Mouse (Mus musculus) heart, adult 2 months (tissue): ENCODE measurements at regions not wholly inside any gene's neighbourhood (a gene's known extent, or its start where the extent isn't known, plus 50 kb on each side); places are given as distances from the start of the nearest gene placed in this dataset.

Experiments
- CTCF ChIP-seq: fragments of 200-600 bp; IDR thresholded peaks from 2 replicates; pipeline ENCODE4 v1.8.1; 2022; ENCODE audit warnings: antibody characterized with exemption, mild to moderate bottlenecking, moderate library complexity
- POLR2A ChIP-seq: fragments of 200-500 bp; IDR thresholded peaks from 2 replicates; pipeline ENCODE4 v1.6.1; 2011; ENCODE audit warnings: mild to moderate bottlenecking, low read depth, low read length, control low read depth; ENCODE audit not compliant: insufficient read depth

DNA sequence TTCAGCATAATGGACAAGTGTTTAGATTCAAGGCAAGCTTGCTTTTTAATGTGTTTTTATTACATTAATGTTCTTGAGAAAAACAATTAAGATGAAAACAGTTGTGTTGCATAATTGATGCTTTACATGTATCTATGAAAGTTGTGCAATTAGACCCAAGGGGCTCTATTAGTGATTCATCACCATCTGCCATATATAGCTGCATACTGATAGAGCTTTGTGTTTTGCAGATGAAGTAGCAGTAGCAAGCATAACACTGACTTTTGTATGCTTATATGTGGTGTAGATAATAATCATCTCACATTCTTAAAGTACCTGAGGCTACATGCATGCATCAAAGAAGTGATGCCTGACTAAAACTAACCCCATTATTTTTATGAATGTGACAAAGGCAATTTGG is 307.3 kb upstream of the Ptchd4 start:
- TF ChIP-seq CTCF (no peak), POLR2A (no peak)
